Mouse (Mus musculus): ENCODE measurements around the gene Crtac1.

Gene Crtac1

GRCm38 (mm10) chr19:42237602-42238340 is 193.8 kb downstream of the Crtac1 start:
- CTCF ChIA-PET = no interaction called here
